Mouse (Mus musculus) limb, embryonic 10.5 days (tissue): ENCODE data around the gene Nudcd3. TPM values are rescaled to one million over a fixed set of nuclear protein-coding genes. Genes with fewer than 3 reads are reported as not detected.
"Not testable (repeated sequence)": the region's sequence is repeated elsewhere in the genome, so short reads cannot be mapped to it uniquely, and the experiment has no call there.

Experiments used
- DNase-seq: peaks from one replicate; pipeline ENCODE4 v3.0.0-alpha.2; 2017; ENCODE audit warnings: low spot score
- H3K27ac ChIP-seq: fragments of 300-500 bp; sonication (generic); 2 replicates; pipeline ENCODE4 v1.5.1; 2016; ENCODE audit warnings: mild to moderate bottlenecking
- H3K27me3 ChIP-seq: fragments of 300-500 bp; sonication (generic); 2 replicates; pipeline ENCODE4 v1.6.1; 2016; ENCODE audit warnings: low read depth, mild to moderate bottlenecking; ENCODE audit not compliant: poor library complexity, severe bottlenecking
- H3K36me3 ChIP-seq: fragments of 300-500 bp; sonication (generic); 2 replicates; pipeline ENCODE4 v1.6.1; 2016; ENCODE audit warnings: mild to moderate bottlenecking, moderate library complexity
- H3K4me1 ChIP-seq: fragments of 300-500 bp; sonication (generic); 2 replicates; pipeline ENCODE4 v1.6.1; 2016
- H3K4me3 ChIP-seq: fragments of 300-500 bp; sonication (generic); 2 replicates; pipeline ENCODE4 v1.5.1; 2016; ENCODE audit warnings: mild to moderate bottlenecking, moderate library complexity
- H3K9me3 ChIP-seq: fragments of 300-500 bp; sonication (generic); replicated peaks from 2 replicates; pipeline ENCODE4 v1.6.1; 2016; ENCODE audit warnings: mild to moderate bottlenecking
- WGBS: fragments of 180-500 bp; shearing (Covaris S2); methylation state at CpG from one replicate; pipeline ENCODE4 v1.1.7; 2016; 5-methylcytosine and 5-hydroxymethylcytosine counted together
- polyA plus RNA-seq: library from polyadenylated mRNA; unstranded; fragments of >200 nt; fragmentation: Nextera tagmentation; extraction: Ambion mirVana; gene quantifications from 2 replicates; pipeline ENCODE4 v1.2.1, GENCODE M21; 2016

Gene Nudcd3
- polyA plus RNA-seq, 1 experiment from 2014 or later, result 55.3 TPM

DNA sequence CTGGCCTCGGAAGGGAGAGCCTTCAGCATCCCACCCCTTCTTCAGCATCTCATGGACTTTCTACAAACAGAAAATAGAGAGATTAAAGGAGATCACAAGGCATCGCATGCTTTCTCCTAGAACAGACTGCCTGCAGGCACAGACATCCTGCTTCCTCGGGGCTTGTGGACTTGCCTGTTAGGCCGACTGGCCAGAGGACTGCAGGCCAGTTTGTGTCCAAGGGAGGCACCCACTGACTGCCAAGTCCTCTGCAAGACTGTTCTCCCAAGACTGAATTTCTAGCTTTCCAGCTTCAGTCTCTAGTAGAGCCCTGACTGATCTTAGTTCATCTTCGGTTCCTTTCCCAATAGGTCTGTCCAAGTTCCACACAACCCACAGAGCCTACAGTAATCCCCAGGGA lies 91.9 kb downstream of the Nudcd3 start:
- no peak overlapping the region for H3K4me3 ChIP-seq
- H3K4me1 ChIP-seq, result no peaks in the 10 kb centered on the region
- DNase-seq, result no peak
- no peaks in the 10 kb centered on the region for H3K9me3 ChIP-seq
- no peak overlapping the region for H3K27ac ChIP-seq
- no peaks in the 10 kb centered on the region for H3K27me3 ChIP-seq
- peaks cover 94% of the 10 kb centered on the region for H3K36me3 ChIP-seq
- WGBS, result 89% methylated on average over 5 of the region's 5 CpGs

DNA sequence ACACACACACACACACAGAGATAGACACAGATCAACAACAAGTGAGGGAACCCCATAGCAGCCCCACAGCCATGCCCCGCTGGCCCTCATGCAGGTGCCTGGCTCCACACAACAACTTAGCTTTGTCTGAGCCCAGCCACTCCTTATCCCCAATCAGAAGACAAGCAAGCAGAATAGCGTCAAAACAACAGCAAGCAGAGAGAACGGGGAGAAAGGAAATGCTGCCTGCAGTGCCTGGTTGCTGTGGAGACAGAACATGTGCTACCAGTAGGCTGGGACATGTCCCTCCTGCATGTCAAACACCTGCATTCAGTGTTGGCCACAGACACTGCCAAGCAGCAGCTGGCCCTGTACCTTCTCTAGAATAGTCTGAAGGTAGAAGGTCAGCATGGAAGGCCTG lies 92.5 kb downstream of the Nudcd3 start:
- H3K27me3 ChIP-seq, result no peaks in the 10 kb centered on the region
- H3K27ac ChIP-seq, result no peak overlapping the region
- 94% methylated on average over 3 of the region's 3 CpGs for WGBS

DNA sequence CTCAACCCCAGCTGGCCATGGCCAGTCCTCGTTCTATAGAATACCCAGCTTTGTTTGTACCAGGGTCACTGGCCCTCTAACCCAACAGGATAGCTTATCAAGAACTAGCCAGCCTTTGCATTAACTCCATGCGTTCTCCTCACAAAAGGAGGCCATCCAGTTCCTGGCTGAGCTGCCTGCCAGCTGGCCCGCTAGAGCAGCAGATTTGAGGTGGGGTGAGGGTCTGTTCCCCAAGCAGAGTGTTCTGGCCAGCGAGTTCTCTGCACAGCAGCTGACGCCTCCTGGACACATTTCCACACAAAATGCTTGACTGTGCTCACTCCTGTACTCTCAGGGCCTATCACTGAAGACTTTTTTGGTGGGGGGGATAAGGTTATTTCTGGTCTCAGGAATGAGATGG lies 95.5 kb downstream of the Nudcd3 start:
- Histone ChIP-seq H3K9me3 (no peaks in the 10 kb centered on the region), H3K27ac (no peak overlapping the region), H3K4me3 (no peak overlapping the region), H3K36me3 (peaks cover 59% of the 10 kb centered on the region), H3K27me3 (no peaks in the 10 kb centered on the region), H3K4me1 (peaks cover 7% of the 10 kb centered on the region; the same call in 1 of the 2 replicates)
- 90% methylated on average over 5 of the region's 5 CpGs for WGBS
- no peak for DNase-seq

More for the DNA sequence above, 92.5 kb downstream of the Nudcd3 start:
- Histone ChIP-seq H3K36me3 (peaks cover 88% of the 10 kb centered on the region), H3K4me1 (no peaks in the 10 kb centered on the region), H3K9me3 (no peaks in the 10 kb centered on the region), H3K4me3 (no peak overlapping the region)
- no peak for DNase-seq

DNA sequence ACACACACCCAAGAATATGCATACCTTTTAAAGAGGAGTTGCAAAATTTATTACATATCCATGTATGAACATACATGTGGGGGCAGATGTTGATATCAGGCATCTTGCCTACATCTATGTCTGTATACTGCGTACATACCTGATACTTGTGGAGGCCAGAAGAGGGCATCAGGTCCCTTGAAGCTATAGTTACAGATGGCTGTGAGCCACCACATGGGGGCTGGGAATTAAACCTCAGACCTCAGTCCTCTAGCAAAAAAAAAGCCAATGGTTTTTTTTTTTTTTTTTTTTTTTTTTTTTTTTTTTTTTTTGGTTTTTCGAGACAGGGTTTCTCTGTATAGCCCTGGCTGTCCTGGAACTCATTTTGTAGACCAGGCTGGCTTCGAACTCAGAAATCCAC lies 103.6 kb downstream of the Nudcd3 start:
- not testable (repeated sequence) for DNase-seq, H3K27ac ChIP-seq, H3K4me1 ChIP-seq, H3K4me3 ChIP-seq, H3K27me3 ChIP-seq, H3K36me3 ChIP-seq, H3K9me3 ChIP-seq
- WGBS, result 87% methylated on average over 3 of the region's 3 CpGs

DNA sequence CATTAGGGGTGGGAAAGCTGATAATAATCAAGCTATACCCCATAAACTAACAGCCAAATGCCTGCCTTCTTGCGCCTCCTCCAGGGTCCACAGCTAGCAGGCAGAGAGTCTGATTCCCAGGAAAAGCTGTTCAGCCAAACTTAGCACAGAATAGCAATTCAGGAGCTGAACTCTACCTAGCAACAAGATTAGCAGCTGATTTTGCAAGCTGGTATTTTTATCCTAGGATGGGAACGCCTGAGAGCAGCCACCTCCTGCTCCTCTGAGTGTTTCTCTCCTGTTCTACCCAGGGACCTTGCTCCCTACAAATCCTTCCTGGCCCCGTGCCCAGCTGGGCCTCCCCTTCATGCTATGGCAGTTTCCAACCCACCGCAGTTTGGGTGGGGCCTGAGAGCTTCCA lies 113.2 kb downstream of the Nudcd3 start:
- Histone ChIP-seq H3K27me3 (no peaks in the 10 kb centered on the region), H3K36me3 (no peaks in the 10 kb centered on the region), H3K4me3 (no peak overlapping the region), H3K4me1 (no peaks in the 10 kb centered on the region), H3K9me3 (no peaks in the 10 kb centered on the region), H3K27ac (no peak overlapping the region)
- DNase-seq, result no peak
- 78% methylated on average over 4 of the region's 4 CpGs for WGBS

DNA sequence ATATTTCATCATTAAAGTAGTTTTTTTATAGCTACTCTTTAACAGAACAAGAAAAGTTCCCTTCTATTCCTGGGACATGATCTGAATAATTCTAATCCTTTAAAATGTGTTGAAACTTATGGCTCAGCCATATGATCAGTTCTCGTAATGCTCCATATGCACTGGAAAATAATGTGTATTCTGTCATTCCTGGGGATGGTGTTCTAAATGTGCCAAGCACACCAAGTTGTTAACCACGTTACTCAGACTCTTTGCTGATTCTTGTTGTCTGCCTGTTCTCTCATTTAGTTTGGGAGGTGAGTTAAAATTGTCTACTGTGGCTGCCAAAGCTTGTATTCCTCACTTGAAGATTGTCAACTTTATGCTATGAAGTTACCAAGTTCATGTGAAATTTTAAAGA lies 121.5 kb downstream of the Nudcd3 start:
- Histone ChIP-seq H3K9me3 (no peaks in the 10 kb centered on the region), H3K36me3 (no peaks in the 10 kb centered on the region), H3K27ac (no peak overlapping the region), H3K4me1 (peaks cover 6% of the 10 kb centered on the region; the same call in 1 of the 2 replicates), H3K27me3 (0 out of 2 replicates have a peak, but pooled peaks cover 3% of the 10 kb centered on the region), H3K4me3 (no peak overlapping the region)
- 87% methylated on average over 2 of the region's 2 CpGs for WGBS
- no peak for DNase-seq

DNA sequence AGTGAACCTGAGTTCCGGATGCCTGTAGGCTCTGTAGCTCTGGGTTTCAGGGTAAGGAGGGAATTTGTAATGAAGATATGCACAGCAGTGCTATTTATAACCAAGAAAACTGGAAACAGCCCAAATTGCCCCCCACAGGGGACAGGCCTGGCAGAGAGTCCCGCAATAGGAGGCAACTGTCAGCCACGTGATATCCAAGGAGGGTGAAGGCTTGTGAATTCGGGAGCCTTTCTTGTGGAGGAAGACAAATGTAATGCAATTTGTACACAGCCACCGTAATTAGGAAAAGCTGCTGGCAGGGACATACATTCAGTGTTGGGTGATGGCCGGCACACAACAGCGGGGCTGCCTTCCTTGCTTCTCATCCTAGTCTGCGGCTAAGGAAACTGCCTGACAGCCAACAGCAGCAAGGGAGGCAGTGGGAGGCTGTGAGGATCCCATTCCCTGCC lies 124.6 kb downstream of the Nudcd3 start:
- peaks cover 6% of the 10 kb centered on the region; the same call in 1 of the 2 replicates for H3K4me1 ChIP-seq
- peaks cover 21% of the 10 kb centered on the region for H3K27me3 ChIP-seq
- H3K4me3 ChIP-seq, result no peak overlapping the region
- DNase-seq, result no peak
- H3K9me3 ChIP-seq, result no peaks in the 10 kb centered on the region
- no peaks in the 10 kb centered on the region for H3K36me3 ChIP-seq
- no peak overlapping the region for H3K27ac ChIP-seq
- 63% methylated on average over 8 of the region's 8 CpGs for WGBS

DNA sequence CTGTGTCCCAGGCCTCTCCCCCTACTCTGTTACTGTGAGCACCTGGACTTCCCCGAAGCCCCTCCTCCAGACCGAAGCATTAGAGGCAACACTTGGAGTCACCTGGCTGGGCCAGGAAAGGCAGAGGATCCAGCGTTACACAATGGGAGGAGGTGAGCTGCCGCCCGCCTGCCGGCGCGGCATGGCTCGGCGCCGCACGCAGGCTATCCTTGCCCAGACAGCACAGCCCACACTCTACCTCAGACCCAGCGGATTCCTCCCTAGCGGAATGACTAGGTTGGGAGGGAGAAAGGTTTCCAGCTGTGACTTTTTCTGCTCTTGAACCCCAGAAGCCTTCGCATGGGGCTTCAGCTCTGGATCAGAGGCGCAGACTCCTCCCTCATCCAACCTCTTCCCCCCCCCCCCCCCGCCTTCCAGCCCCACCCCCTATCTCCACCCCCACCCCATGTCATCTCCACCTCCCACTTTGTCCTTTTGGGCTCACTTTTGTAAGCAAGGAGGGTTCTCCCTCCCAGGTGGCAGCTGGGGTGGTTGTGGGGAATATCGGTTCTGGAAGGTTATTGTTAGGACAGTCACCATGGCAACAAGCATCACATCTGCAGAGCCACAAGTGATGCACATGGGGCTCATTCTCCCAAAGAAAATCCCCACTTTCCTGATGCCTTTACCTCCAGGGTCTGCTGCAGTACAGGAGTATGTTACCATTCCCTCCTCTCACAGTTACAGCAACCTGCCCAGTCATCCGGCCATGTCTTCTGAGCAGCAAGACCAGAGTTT lies 131.8 kb downstream of the Nudcd3 start:
- no peaks in the 10 kb centered on the region for H3K9me3 ChIP-seq
- peak overlapping the region; percentile 27; the same call in 1 of the 2 replicates for H3K4me3 ChIP-seq
- H3K27me3 ChIP-seq, result peaks cover 91% of the 10 kb centered on the region
- WGBS, result 10% methylated on average over 18 of the region's 19 CpGs
- H3K27ac ChIP-seq, result no peak overlapping the region
- DNase-seq, result peak; percentile 44
- no peaks in the 10 kb centered on the region for H3K36me3 ChIP-seq
- peaks cover 25% of the 10 kb centered on the region for H3K4me1 ChIP-seq

DNA sequence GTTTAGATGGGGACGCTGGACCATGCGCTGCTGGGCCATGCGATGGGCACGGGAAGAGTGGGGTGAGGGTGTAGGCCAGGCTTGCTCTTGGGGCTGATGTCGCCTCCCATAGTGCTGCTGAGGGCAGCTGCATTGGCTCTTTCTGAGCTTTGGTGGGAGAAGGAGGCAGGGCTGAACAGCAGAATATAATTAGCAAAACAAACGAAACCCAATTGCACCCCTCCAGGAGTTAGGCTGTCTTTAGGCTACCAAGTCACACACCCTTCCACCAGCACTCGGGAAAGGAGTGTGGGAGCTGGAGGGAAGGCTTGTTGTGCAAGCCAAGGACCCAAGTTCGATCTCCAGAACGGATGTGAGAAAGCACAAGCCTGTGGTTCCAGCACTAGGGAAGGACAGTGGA lies 133.1 kb downstream of the Nudcd3 start:
- H3K4me3 ChIP-seq, result no peak overlapping the region
- no peaks in the 10 kb centered on the region for H3K36me3 ChIP-seq
- H3K4me1 ChIP-seq, result peaks cover 25% of the 10 kb centered on the region

DNA sequence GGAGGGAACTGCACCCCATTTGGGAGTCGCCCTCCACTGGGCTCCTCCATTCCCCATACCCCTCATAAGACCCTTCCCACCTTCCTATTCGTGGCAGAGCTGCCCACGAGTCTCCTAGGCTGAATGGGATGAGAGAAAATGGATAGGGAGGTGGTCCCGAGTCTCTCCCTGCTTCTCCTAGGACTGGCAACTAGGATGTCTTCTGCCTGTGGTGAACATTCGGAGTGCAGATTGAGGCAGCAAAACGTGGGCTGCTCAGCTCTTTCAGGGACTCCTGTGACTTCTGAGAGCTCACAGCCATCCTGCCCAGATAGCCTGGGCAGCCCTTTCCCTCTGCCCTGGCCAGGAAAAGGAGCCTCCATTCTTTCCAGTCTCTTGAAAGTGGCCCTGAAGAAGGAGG lies 134.0 kb downstream of the Nudcd3 start, which contains the start of gene Camk2b:
Gene Camk2b (minus strand): TSS at position 187 of the 400 bp plus-strand sequence.
- H3K36me3 ChIP-seq, result no peaks in the 10 kb centered on the region
- WGBS, result 12% methylated on average over 6 of the region's 6 CpGs
- H3K27me3 ChIP-seq, result peaks cover 98% of the 10 kb centered on the region
- H3K9me3 ChIP-seq, result no peaks in the 10 kb centered on the region
- peaks cover 25% of the 10 kb centered on the region for H3K4me1 ChIP-seq
- H3K27ac ChIP-seq, result no peak within 1 kb of the TSS
- no peak for DNase-seq
- H3K4me3 ChIP-seq, result peak within 1 kb of the TSS; percentile 60

More for the DNA sequence above, 133.1 kb downstream of the Nudcd3 start:
- DNase-seq, result no peak
- Histone ChIP-seq H3K9me3 (no peaks in the 10 kb centered on the region), H3K27ac (no peak overlapping the region), H3K27me3 (peaks cover 100% of the 10 kb centered on the region)
- 40% methylated on average over 9 of the region's 9 CpGs for WGBS

DNA sequence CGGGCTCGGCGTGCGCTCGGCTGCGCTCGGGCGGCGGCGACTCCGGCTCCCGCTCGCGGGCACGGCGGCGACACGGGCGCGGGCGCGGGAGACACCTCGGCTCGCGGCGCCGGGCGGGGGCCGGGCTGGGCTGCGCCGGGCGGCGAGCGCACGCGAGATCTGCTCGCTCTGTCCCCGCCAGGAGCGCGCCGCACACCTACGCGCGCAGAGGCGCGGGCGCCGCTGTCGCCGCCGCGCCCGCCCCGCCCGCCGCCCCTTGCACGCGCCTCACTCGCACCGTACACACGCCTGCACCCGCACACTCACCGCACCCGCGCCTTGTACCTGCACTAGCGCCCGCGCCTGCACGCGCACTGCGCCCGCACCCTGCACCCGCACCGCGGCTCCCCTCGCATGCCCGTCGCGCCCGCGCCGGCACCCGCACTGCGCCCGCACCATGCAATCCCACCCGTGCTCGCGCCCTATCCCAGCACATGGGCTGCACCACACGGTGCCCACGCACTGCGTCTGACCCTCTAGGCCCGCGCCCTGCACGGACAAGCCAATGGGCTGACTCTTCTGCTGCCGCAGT lies 134.6 kb downstream of the Nudcd3 start:
- peaks cover 25% of the 10 kb centered on the region for H3K4me1 ChIP-seq
- peaks cover 93% of the 10 kb centered on the region for H3K27me3 ChIP-seq
- no peaks in the 10 kb centered on the region for H3K36me3 ChIP-seq
- H3K4me3 ChIP-seq, result peak overlapping the region; percentile 60
- DNase-seq, result peak; percentile 42
- no peaks in the 10 kb centered on the region for H3K9me3 ChIP-seq
- 2% methylated on average over 76 of the region's 95 CpGs for WGBS
- no peak overlapping the region for H3K27ac ChIP-seq

DNA sequence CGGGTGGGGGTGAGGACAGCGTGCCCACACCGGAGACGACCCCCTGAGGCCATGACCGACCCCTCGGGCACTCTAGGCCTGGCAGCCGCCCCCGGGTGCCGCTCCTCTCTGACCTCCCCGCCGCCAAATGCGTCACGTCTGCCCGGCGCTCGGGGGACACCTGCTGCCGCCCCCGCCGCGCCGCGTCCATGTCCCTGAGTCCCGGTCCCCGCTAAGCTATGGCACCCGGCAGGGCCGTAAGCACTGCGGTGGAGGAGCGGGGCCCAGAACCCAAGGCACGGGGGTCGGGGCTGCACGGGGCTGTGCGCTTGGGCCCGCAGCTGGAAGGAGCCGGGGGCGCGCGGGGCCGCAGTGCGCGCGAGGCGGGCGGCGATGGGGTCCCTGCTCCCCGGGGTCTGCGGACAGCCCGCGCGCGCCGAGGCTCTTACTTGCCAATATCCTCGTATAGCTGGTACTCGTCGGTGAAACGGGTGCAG lies 135.1 kb downstream of the Nudcd3 start:
- Histone ChIP-seq H3K27ac (no peak overlapping the region), H3K9me3 (no peaks in the 10 kb centered on the region), H3K4me1 (peaks cover 20% of the 10 kb centered on the region), H3K36me3 (no peaks in the 10 kb centered on the region), H3K27me3 (peaks cover 87% of the 10 kb centered on the region), H3K4me3 (peak overlapping the region; percentile 60)
- 1% methylated on average over 55 of the region's 55 CpGs for WGBS
- peak; percentile 57 for DNase-seq
